Mouse (Mus musculus) MEL (cell line): Measurements from ENCODE around the gene Nme3. TPM values are rescaled to one million over a fixed set of nuclear protein-coding genes. Genes with fewer than 3 reads are reported as not detected.

Experiments used
- DNase-seq: peaks from one replicate; pipeline ENCODE4 v3.0.0; 2011; ENCODE audit warnings: low read depth, low spot score
- H3K27ac ChIP-seq: 2 replicates; pipeline ENCODE4 v1.5.1; 2012; ENCODE audit warnings: low read depth, mild to moderate bottlenecking, control low read depth, low read length, moderate library complexity; ENCODE audit not compliant: control insufficient read depth
- H3K27me3 ChIP-seq, 2 experiments: fragments of 150-350 bp in 1 of 2; sonication (generic) in 1 of 2; 2 replicates each; pipeline ENCODE4 v1.6.1; 2012; ENCODE audit warnings: low read length in 2 of 2, mild to moderate bottlenecking in 2 of 2, improper control_type of control experiment in 1 of 2, moderate library complexity in 1 of 2; ENCODE audit not compliant: insufficient read depth in 2 of 2, control insufficient read depth in 1 of 2
- H3K36me3 ChIP-seq, 2 experiments: 2 replicates each; pipeline ENCODE4 v1.6.1; 2012 to 2014; ENCODE audit warnings: low read length in 2 of 2, improper control_type of control experiment in 1 of 2, inconsistent platforms in 1 of 2, mild to moderate bottlenecking in 1 of 2; ENCODE audit not compliant: insufficient read depth in 2 of 2, control insufficient read depth in 1 of 2
- H3K4me1 ChIP-seq, 2 experiments: fragments of 150-350 bp in 1 of 2; sonication (generic) in 1 of 2; 2 replicates each; pipeline ENCODE4 v1.6.1; 2012; ENCODE audit warnings: low read length in 2 of 2, improper control_type of control experiment in 1 of 2, mild to moderate bottlenecking in 1 of 2; ENCODE audit not compliant: insufficient read depth in 2 of 2, control insufficient read depth in 1 of 2
- H3K4me3 ChIP-seq, 2 experiments: fragments of 150-350 bp in 1 of 2; sonication (generic) in 1 of 2; 2 replicates each; pipeline ENCODE4 v1.5.1; 2012; ENCODE audit warnings: low read depth in 2 of 2, low read length in 2 of 2, mild to moderate bottlenecking in 2 of 2, moderate library complexity in 2 of 2, control low read depth in 1 of 2, improper control_type of control experiment in 1 of 2; ENCODE audit not compliant: control insufficient read depth in 1 of 2, insufficient read depth in 1 of 2
- H3K79me2 ChIP-seq: 2 replicates; pipeline ENCODE4 v1.6.1; 2012; ENCODE audit warnings: mild to moderate bottlenecking, low read length, moderate library complexity; ENCODE audit not compliant: control insufficient read depth, poor library complexity, insufficient read depth
- H3K9ac ChIP-seq: 2 replicates; pipeline ENCODE4 v1.6.1; 2012; ENCODE audit warnings: low read depth, mild to moderate bottlenecking, control low read depth, low read length, moderate library complexity; ENCODE audit not compliant: control insufficient read depth, poor library complexity, severe bottlenecking
- H3K9me3 ChIP-seq: fragments of 150-350 bp; sonication (generic); replicated peaks from 2 replicates; pipeline ENCODE4 v1.6.1; 2012; ENCODE audit warnings: mild to moderate bottlenecking, low read length, improper control_type of control experiment, moderate library complexity; ENCODE audit not compliant: insufficient read depth
- CHD1 ChIP-seq: IDR thresholded peaks from 2 replicates; pipeline ENCODE4 v1.6.1; 2012; ENCODE audit warnings: low read depth, mild to moderate bottlenecking, inconsistent platforms, low read length, improper control_type of control experiment
- CHD2 ChIP-seq: IDR thresholded peaks from 2 replicates; pipeline ENCODE4 v1.6.1; 2011; ENCODE audit warnings: low read length, improper control_type of control experiment
- CTCF ChIP-seq, 3 experiments: IDR thresholded peaks in 2 of 3; conservative IDR thresholded peaks in 1 of 3; 2 replicates each; pipeline ENCODE4 v1.5.1; 2011 to 2012; ENCODE audit warnings: low read length in 3 of 3, low read depth in 2 of 3, mild to moderate bottlenecking in 2 of 3, improper control_type of control experiment in 1 of 3, inconsistent platforms in 1 of 3, mixed read lengths in 1 of 3, moderate library complexity in 1 of 3; ENCODE audit not compliant: control insufficient read depth in 1 of 3, insufficient read depth in 1 of 3, poor library complexity in 1 of 3, severe bottlenecking in 1 of 3
- ELF1 ChIP-seq: IDR thresholded peaks from 2 replicates; pipeline ENCODE4 v1.6.1; 2014; ENCODE audit warnings: low read depth, mild to moderate bottlenecking, inconsistent platforms, low read length, improper control_type of control experiment, moderate library complexity
- ETS1 ChIP-seq: IDR thresholded peaks from 2 replicates; pipeline ENCODE4 v1.6.1; 2012; ENCODE audit warnings: low read depth, mild to moderate bottlenecking, inconsistent platforms, low read length, improper control_type of control experiment, moderate library complexity
- GATA1 ChIP-seq: IDR thresholded peaks from 2 replicates; pipeline ENCODE4 v1.6.1; 2011; ENCODE audit warnings: low read depth, low read length, improper control_type of control experiment
- MAFK ChIP-seq: IDR thresholded peaks from 2 replicates; pipeline ENCODE4 v1.6.1; 2011; ENCODE audit warnings: low read depth, mild to moderate bottlenecking, low read length, improper control_type of control experiment, borderline replicate concordance
- MAX ChIP-seq: IDR thresholded peaks from 2 replicates; pipeline ENCODE4 v1.6.1; 2011; ENCODE audit warnings: low read length, improper control_type of control experiment
- MYB ChIP-seq: IDR thresholded peaks from 2 replicates; pipeline ENCODE4 v1.6.1; 2011; ENCODE audit warnings: mild to moderate bottlenecking, low read depth, low read length, improper control_type of control experiment
- MYC ChIP-seq: IDR thresholded peaks from 2 replicates; pipeline ENCODE4 v1.6.1; 2011; ENCODE audit warnings: low read depth, mild to moderate bottlenecking, low read length, improper control_type of control experiment, moderate library complexity
- POLR2A ChIP-seq, 2 experiments: IDR thresholded peaks; 2 replicates each; pipeline ENCODE4 v1.6.1; 2011 to 2012; ENCODE audit warnings: low read length in 2 of 2, mild to moderate bottlenecking in 2 of 2, control low read depth in 1 of 2, improper control_type of control experiment in 1 of 2, low read depth in 1 of 2, moderate library complexity in 1 of 2; ENCODE audit not compliant: control insufficient read depth in 1 of 2, insufficient read depth in 1 of 2, poor library complexity in 1 of 2
- POLR2AphosphoS2 ChIP-seq: IDR thresholded peaks from 2 replicates; pipeline ENCODE4 v1.6.1; 2011; ENCODE audit warnings: low read length, improper control_type of control experiment
- POLR2AphosphoS5 ChIP-seq: IDR thresholded peaks from 2 replicates; pipeline ENCODE4 v1.6.1; 2012; ENCODE audit warnings: low read depth, borderline replicate concordance, mild to moderate bottlenecking, inconsistent platforms, low read length, moderate library complexity, mixed read lengths
- RAD21 ChIP-seq: IDR thresholded peaks from 2 replicates; pipeline ENCODE4 v1.6.1; 2011; ENCODE audit warnings: mild to moderate bottlenecking, low read depth, low read length, improper control_type of control experiment
- RCOR1 ChIP-seq: IDR thresholded peaks from 2 replicates; pipeline ENCODE4 v1.6.1; 2012; ENCODE audit warnings: low read depth, mild to moderate bottlenecking, inconsistent platforms, low read length, improper control_type of control experiment
- SIN3A ChIP-seq: IDR thresholded peaks from 2 replicates; pipeline ENCODE4 v1.6.1; 2012; ENCODE audit warnings: low read length, improper control_type of control experiment, inconsistent platforms
- SMC3 ChIP-seq: IDR thresholded peaks from 2 replicates; pipeline ENCODE4 v1.6.1; 2011; ENCODE audit warnings: low read depth, low read length, improper control_type of control experiment
- TAL1 ChIP-seq: IDR thresholded peaks from 2 replicates; pipeline ENCODE4 v1.6.1; 2012; ENCODE audit warnings: mild to moderate bottlenecking, inconsistent platforms, low read length, moderate library complexity, mixed read lengths
- TCF12 ChIP-seq: IDR thresholded peaks from 2 replicates; pipeline ENCODE4 v1.6.1; 2014; ENCODE audit warnings: low read depth, mild to moderate bottlenecking, inconsistent platforms, low read length, improper control_type of control experiment, moderate library complexity
- UBTF ChIP-seq: IDR thresholded peaks from 2 replicates; pipeline ENCODE4 v1.6.1; 2012; ENCODE audit warnings: low read depth, mild to moderate bottlenecking, inconsistent platforms, low read length, improper control_type of control experiment, moderate library complexity, borderline replicate concordance; ENCODE audit not compliant: insufficient read depth
- USF1 ChIP-seq: IDR thresholded peaks from 2 replicates; pipeline ENCODE4 v1.6.1; 2014; ENCODE audit warnings: low read depth, mild to moderate bottlenecking, inconsistent platforms, low read length, improper control_type of control experiment, moderate library complexity
- ZC3H11A ChIP-seq: IDR thresholded peaks from 2 replicates; pipeline ENCODE4 v1.6.1; 2012; ENCODE audit warnings: low read depth, mild to moderate bottlenecking, inconsistent platforms, low read length, improper control_type of control experiment
- ZKSCAN1 ChIP-seq: IDR thresholded peaks from 2 replicates; pipeline ENCODE4 v1.6.1; 2012; ENCODE audit warnings: low read depth, mild to moderate bottlenecking, inconsistent platforms, low read length, improper control_type of control experiment, moderate library complexity
- ZNF384 ChIP-seq: IDR thresholded peaks from 2 replicates; pipeline ENCODE4 v1.6.1; 2012; ENCODE audit warnings: low read depth, mild to moderate bottlenecking, inconsistent platforms, low read length, improper control_type of control experiment
- polyA plus RNA-seq, 2 experiments: library from polyadenylated mRNA; stranded (reverse) in 1 of 2; unstranded in 1 of 2; fragments of >175 nt in 1 of 2; fragments of >200 nt in 1 of 2; gene quantifications; 2 replicates each; pipeline versions ENCODE4 v1.2.1 to v1.2.4; 2012; ENCODE audit warnings: low replicate concordance in 2 of 2, low read depth in 1 of 2; ENCODE audit not compliant: insufficient read length in 2 of 2, insufficient read depth in 1 of 2, missing spikeins in 1 of 2
- total RNA-seq: library from RNA; depleted of rRNA; stranded (reverse); fragments of 300-350 nt; gene quantifications from 2 replicates; pipeline ENCODE4 v1.2.3, GENCODE M21; 2012

The Nme3 gene
- total and polyA plus RNA-seq, 3 experiments, result 22.1 to 24.4 TPM; not detected in 1

- TF ChIP-seq MYB (peak; percentile 52), POLR2A (IDR thresholded peaks at IDR 0.05; ENCODE audit: control insufficient read depth in 1 of 2, insufficient read depth in 1 of 2, low read depth in 1 of 2, low read length in 2 of 2, poor library complexity in 1 of 2) (peak; percentile 45 to 86), MYC (peak; percentile 78), CHD1 (no peak), ZNF384 (peak; percentile 100), CHD2 (peak; percentile 98), GATA1 (no peak), ZC3H11A (no peak), ZKSCAN1 (peak; percentile 78; the same call in 1 of the 2 replicates), CTCF (IDR thresholded peaks at IDR 0.05 in 2 of 3, conservative IDR thresholded peaks at IDR 0.05 in 1 of 3; ENCODE audit: control insufficient read depth in 1 of 3, insufficient read depth in 1 of 3, low read depth in 2 of 3, low read length in 3 of 3, poor library complexity in 1 of 3, severe bottlenecking in 1 of 3) (no peak), TCF12 (peak; percentile 19; the same call in 1 of the 2 replicates), POLR2AphosphoS5 (no peak), UBTF (no peak), RCOR1 (no peak), USF1 (0 out of 2 replicates have a peak, but pooled peaks have one; percentile 28), RAD21 (no peak), TAL1 (no peak), MAFK (no peak), SMC3 (no peak), POLR2AphosphoS2 (peak; percentile 80; the same call in 1 of the 2 replicates), MAX (peak; percentile 75), SIN3A (peak; percentile 99), ETS1 (no peak)
- TF ChIP-seq, all 39 proteins: peak for 23
Measured at GRCm38 (mm10) chr17:24886134-24886931, 10.0 kb upstream of the Nme3 start, which contains the start of the genes Nubp2 and Spsb3 (continued).

DNA sequence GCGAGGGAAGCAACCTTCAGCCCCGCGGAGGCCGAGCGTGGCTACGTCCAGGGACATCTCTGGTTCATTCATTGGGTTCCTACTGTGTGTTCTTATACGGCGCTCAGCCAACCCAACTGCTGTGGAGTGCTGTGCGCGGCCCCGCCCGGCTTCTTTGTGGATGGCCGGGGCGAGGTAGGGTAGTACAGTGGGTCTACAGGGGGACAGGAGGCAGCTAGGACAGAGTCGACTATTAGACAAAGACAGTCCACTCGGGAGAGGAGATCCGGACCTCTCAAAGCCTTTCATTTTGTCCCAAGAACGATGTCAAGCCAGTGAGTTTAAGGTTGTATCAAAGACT, 9.4 kb upstream of the Nme3 start:
- Histone ChIP-seq H3K9ac (peak overlapping the region; percentile 89), H3K79me2 (peaks cover 22% of the 10 kb centered on the region), H3K4me1 (peaks cover 0 to 14% of the 10 kb centered on the region in 2 experiments; a peak in 1 of 4 replicates), H3K27ac (peak overlapping the region; percentile 35), H3K27me3 (no peaks in the 10 kb centered on the region), H3K36me3 (peaks cover 0 to 2% of the 10 kb centered on the region in 2 experiments; a peak in 2 of 4 replicates), H3K9me3 (no peaks in the 10 kb centered on the region), H3K4me3 (peak overlapping the region; percentile 84 to 93)
- TF ChIP-seq ELF1, result no peak
- TF ChIP-seq MAX, result 0 out of 2 replicates have a peak, but pooled peaks have one; percentile 6
- DNase-seq, result no peak
